Mouse (Mus musculus) C2C12 (cell line): Measurements from ENCODE around the gene Clec16a. TPM values are rescaled to one million over a fixed set of nuclear protein-coding genes. Genes with fewer than 3 reads are reported as not detected.

Source experiments
- H3K27me3 ChIP-seq: one replicate; pipeline ENCODE4 v1.6.1; 2011; ENCODE audit not compliant: control insufficient read depth, insufficient read depth, insufficient read length
- H3K36me3 ChIP-seq: one replicate; pipeline ENCODE4 v1.6.1; 2011; ENCODE audit not compliant: control insufficient read depth, insufficient read depth
- H3K4me3 ChIP-seq: one replicate; pipeline ENCODE4 v1.5.1; 2011; ENCODE audit warnings: mild to moderate bottlenecking, control low read depth; ENCODE audit not compliant: poor library complexity, insufficient read depth, severe bottlenecking
- H3K79me2 ChIP-seq: one replicate; pipeline ENCODE4 v1.6.1; 2011; ENCODE audit not compliant: control insufficient read depth, insufficient read depth
- H3K79me3 ChIP-seq: one replicate; pipeline ENCODE4 v1.6.1; 2011; ENCODE audit warnings: low read depth, control low read depth
- H3ac ChIP-seq: one replicate; pipeline ENCODE3; 2011; ENCODE audit warnings: low read depth; ENCODE audit not compliant: control insufficient read depth, insufficient read length
- CEBPB ChIP-seq: IDR thresholded peaks from one replicate; pipeline ENCODE4 v1.6.1; 2011; ENCODE audit warnings: low read depth, mild to moderate bottlenecking, control low read depth, moderate library complexity
- CTCF ChIP-seq: IDR thresholded peaks from one replicate; pipeline ENCODE4 v1.5.1; 2011; ENCODE audit not compliant: control insufficient read depth, insufficient read depth, insufficient read length
- FOSL1 ChIP-seq: IDR thresholded peaks from one replicate; pipeline ENCODE4 v1.8.0; 2011; ENCODE audit warnings: mild to moderate bottlenecking, low read length; ENCODE audit not compliant: poor library complexity, insufficient read depth, severe bottlenecking
- MAX ChIP-seq: IDR thresholded peaks from one replicate; pipeline ENCODE4 v1.6.1; 2011; ENCODE audit warnings: mild to moderate bottlenecking, control low read depth
- MYOD1 ChIP-seq: IDR thresholded peaks from one replicate; pipeline ENCODE4 v1.6.1; 2011; ENCODE audit warnings: low read depth; ENCODE audit not compliant: control insufficient read depth, insufficient read length
- MYOG ChIP-seq: IDR thresholded peaks from one replicate; pipeline ENCODE4 v1.6.1; 2011; ENCODE audit not compliant: control insufficient read depth, insufficient read length; ENCODE audit errors: extremely low read depth
- USF1 ChIP-seq: IDR thresholded peaks from one replicate; pipeline ENCODE4 v1.6.1; 2011; ENCODE audit warnings: low read depth, mild to moderate bottlenecking, control low read depth, moderate library complexity
- polyA plus RNA-seq: library from polyadenylated mRNA; unstranded; fragments of >200 nt; fragmentation: generic; extraction: Trizol; gene quantifications from one replicate; pipeline ENCODE4 v1.2.1, GENCODE M21; 2012; ENCODE audit warnings: missing spikeins

Gene Clec16a
- polyA plus RNA-seq, 1 experiment: 10.0 TPM

- Histone ChIP-seq H3K36me3 (peaks cover 4% of the 10 kb centered on the region), H3K79me3 (no peaks in the 10 kb centered on the region), H3K27me3 (no peaks in the 10 kb centered on the region), H3K4me3 (no peak overlapping the region), H3K79me2 (no peaks in the 10 kb centered on the region), H3ac (no peak overlapping the region)
- TF ChIP-seq USF1 (no peak), MYOG (no peak), MAX (no peak), FOSL1 (no peak), CTCF (no peak), MYOD1 (no peak), CEBPB (no peak)
These were observed 81.0 kb downstream of the Clec16a start for GRCm38 (mm10) chr16:10626116-10626515.

- Histone ChIP-seq H3K27me3 (no peaks in the 10 kb centered on the region), H3K36me3 (peaks cover 4% of the 10 kb centered on the region), H3ac (no peak overlapping the region), H3K79me3 (no peaks in the 10 kb centered on the region), H3K4me3 (no peak overlapping the region), H3K79me2 (no peaks in the 10 kb centered on the region)
- TF ChIP-seq FOSL1 (no peak), USF1 (no peak), MYOD1 (no peak), MAX (no peak), CEBPB (no peak)
These were observed 82.1 kb downstream of the Clec16a start for GRCm38 (mm10) chr16:10627136-10627668.

- no peak overlapping the region for H3ac ChIP-seq
These were observed 83.0 kb downstream of the Clec16a start for GRCm38 (mm10) chr16:10628030-10628555.

GRCm38 (mm10) chr16:10628960-10629359 is 83.8 kb downstream of the Clec16a start:
- TF ChIP-seq USF1 (no peak), MYOG (no peak), CTCF (no peak), CEBPB (no peak), MYOD1 (no peak), MAX (no peak), FOSL1 (no peak)
- H3K79me2 ChIP-seq: no peaks in the 10 kb centered on the region
- no peaks in the 10 kb centered on the region for H3K79me3 ChIP-seq
- H3ac ChIP-seq: no peak overlapping the region
- H3K27me3 ChIP-seq: no peaks in the 10 kb centered on the region
- no peak overlapping the region for H3K4me3 ChIP-seq
- H3K36me3 ChIP-seq: peaks cover 4% of the 10 kb centered on the region

More at GRCm38 (mm10) chr16:10628030-10628555, 83.0 kb downstream of the Clec16a start:
- Histone ChIP-seq H3K4me3 (no peak overlapping the region), H3K36me3 (peaks cover 4% of the 10 kb centered on the region), H3K27me3 (no peaks in the 10 kb centered on the region), H3K79me2 (no peaks in the 10 kb centered on the region), H3K79me3 (no peaks in the 10 kb centered on the region)
- TF ChIP-seq USF1 (no peak), CEBPB (no peak), MYOG (no peak), FOSL1 (no peak)

- no peaks in the 10 kb centered on the region for H3K79me3 ChIP-seq
- TF ChIP-seq MAX: no peak
- no peak for TF ChIP-seq MYOG
- TF ChIP-seq FOSL1: no peak
- no peak for TF ChIP-seq MYOD1
- TF ChIP-seq CTCF: no peak
- TF ChIP-seq CEBPB: no peak
- peaks cover 4% of the 10 kb centered on the region for H3K36me3 ChIP-seq
- H3ac ChIP-seq: no peak overlapping the region
- H3K27me3 ChIP-seq: no peaks in the 10 kb centered on the region
- no peak overlapping the region for H3K4me3 ChIP-seq
- H3K79me2 ChIP-seq: no peaks in the 10 kb centered on the region
These were observed 84.2 kb downstream of the Clec16a start for GRCm38 (mm10) chr16:10629361-10629760.

- Histone ChIP-seq H3K36me3 (no peaks in the 10 kb centered on the region), H3K79me2 (no peaks in the 10 kb centered on the region), H3K27me3 (no peaks in the 10 kb centered on the region), H3K79me3 (no peaks in the 10 kb centered on the region), H3K4me3 (no peak overlapping the region), H3ac (no peak overlapping the region)
- no peak for TF ChIP-seq MYOG
- no peak for TF ChIP-seq MYOD1
- TF ChIP-seq CTCF: no peak
- TF ChIP-seq MAX: no peak
- no peak for TF ChIP-seq USF1
- no peak for TF ChIP-seq CEBPB
- TF ChIP-seq FOSL1: no peak
These were observed 89.8 kb downstream of the Clec16a start for GRCm38 (mm10) chr16:10634940-10635339.
